Mouse (Mus musculus): ENCODE results near the gene Bcl9l. TPM values are rescaled to one million over a fixed set of nuclear protein-coding genes. Genes with fewer than 3 reads are reported as not detected.

The Bcl9l gene
- polyA plus RNA-seq, 1 experiment from 2014 or later, result 2.0 TPM

- DNase-seq, result peak; percentile 75
- Histone ChIP-seq H3K27ac (ENCODE audit: low read depth) (peak overlapping the region; percentile 29), H3K9me3 (ENCODE audit: low read length) (no peaks in the 10 kb centered on the region), H3K27me3 (ENCODE audit: insufficient read depth, low read length) (0 out of 2 replicates have a peak, but pooled peaks cover 3% of the 10 kb centered on the region), H3K36me3 (replicated peaks; ENCODE audit: insufficient read depth, low read length) (peaks cover 4% of the 10 kb centered on the region; the same call in 1 of the 2 replicates), H3K4me2 (ENCODE audit: low read depth, low read length) (peak overlapping the region; percentile 72), H3K4me3 (ENCODE audit: low read depth, low read length) (peak overlapping the region; percentile 30), H3K9ac (replicated peaks) (peak overlapping the region; percentile 51), H3K4me1 (ENCODE audit: insufficient read depth) (peaks cover 41% of the 10 kb centered on the region)
- whole genome bisulfite sequencing (ENCODE audit: insufficient replicate concordance), result 4% methylated on average over 51 of the region's 59 CpGs
- TF ChIP-seq CTCF (IDR thresholded peaks at IDR 0.05; ENCODE audit: low read depth) (peak; percentile 63), EP300 (IDR thresholded peaks at IDR 0.05; ENCODE audit: low read depth) (no peak)
- peak; percentile 71 for ATAC-seq
Observed at GRCm38 (mm10) chr9:44498421-44499355, 16.1 kb downstream of the Bcl9l start.

GRCm38 (mm10) chr9:44499356-44500162, 16.9 kb downstream of the Bcl9l start:
- Histone ChIP-seq H3K4me3 (ENCODE audit: low read depth, low read length) (no peak overlapping the region), H3K36me3 (replicated peaks; ENCODE audit: insufficient read depth, low read length) (peaks cover 4% of the 10 kb centered on the region; the same call in 1 of the 2 replicates), H3K4me1 (ENCODE audit: insufficient read depth) (peaks cover 32% of the 10 kb centered on the region), H3K27ac (ENCODE audit: low read depth) (0 out of 2 replicates have a peak overlapping the region, but pooled peaks have one; percentile 1), H3K4me2 (ENCODE audit: low read depth, low read length) (peak overlapping the region; percentile 72), H3K27me3 (ENCODE audit: insufficient read depth, low read length) (0 out of 2 replicates have a peak, but pooled peaks cover 3% of the 10 kb centered on the region), H3K9ac (replicated peaks) (0 out of 2 replicates have a peak overlapping the region, but pooled peaks have one; percentile 1), H3K9me3 (ENCODE audit: low read length) (no peaks in the 10 kb centered on the region)
- DNase-seq (no peak), ATAC-seq (no peak)
- 48% methylated on average over 19 of the region's 20 CpGs for WGBS (ENCODE audit: insufficient replicate concordance)
- TF ChIP-seq CTCF (IDR thresholded peaks at IDR 0.05; ENCODE audit: low read depth) (no peak), EP300 (IDR thresholded peaks at IDR 0.05; ENCODE audit: low read depth) (no peak)

GRCm38 (mm10) chr9:44500163-44500533, 17.5 kb downstream of the Bcl9l start:
- H3K9ac ChIP-seq (replicated peaks), result no peak overlapping the region
- DNase-seq (no peak), ATAC-seq (no peak)
- H3K4me1 ChIP-seq (ENCODE audit: insufficient read depth), result peaks cover 26% of the 10 kb centered on the region
- TF ChIP-seq CTCF (IDR thresholded peaks at IDR 0.05; ENCODE audit: low read depth) (no peak), EP300 (IDR thresholded peaks at IDR 0.05; ENCODE audit: low read depth) (no peak)
- H3K27me3 ChIP-seq (ENCODE audit: insufficient read depth, low read length), result 0 out of 2 replicates have a peak, but pooled peaks cover 3% of the 10 kb centered on the region
- WGBS (ENCODE audit: insufficient replicate concordance), result 60% methylated on average over 5 of the region's 5 CpGs
- no peaks in the 10 kb centered on the region for H3K9me3 ChIP-seq (ENCODE audit: low read length)
- H3K36me3 ChIP-seq (replicated peaks; ENCODE audit: insufficient read depth, low read length), result peaks cover 4% of the 10 kb centered on the region; the same call in 1 of the 2 replicates
- H3K4me2 ChIP-seq (ENCODE audit: low read depth, low read length), result no peak overlapping the region
- H3K27ac ChIP-seq (ENCODE audit: low read depth), result no peak overlapping the region
- no peak overlapping the region for H3K4me3 ChIP-seq (ENCODE audit: low read depth, low read length)

GRCm38 (mm10) chr9:44500638-44501175, 18.1 kb downstream of the Bcl9l start:
- ATAC-seq (no peak), DNase-seq (no peak)
- Histone ChIP-seq H3K4me1 (ENCODE audit: insufficient read depth) (peaks cover 22% of the 10 kb centered on the region), H3K27me3 (ENCODE audit: insufficient read depth, low read length) (0 out of 2 replicates have a peak, but pooled peaks cover 3% of the 10 kb centered on the region), H3K27ac (ENCODE audit: low read depth) (no peak overlapping the region), H3K4me3 (ENCODE audit: low read depth, low read length) (no peak overlapping the region), H3K36me3 (replicated peaks; ENCODE audit: insufficient read depth, low read length) (peaks cover 4% of the 10 kb centered on the region; the same call in 1 of the 2 replicates), H3K4me2 (ENCODE audit: low read depth, low read length) (no peak overlapping the region), H3K9ac (replicated peaks) (no peak overlapping the region), H3K9me3 (ENCODE audit: low read length) (no peaks in the 10 kb centered on the region)
- WGBS (ENCODE audit: insufficient replicate concordance), result 65% methylated on average over 8 of the region's 8 CpGs
- TF ChIP-seq CTCF (IDR thresholded peaks at IDR 0.05; ENCODE audit: low read depth) (no peak), EP300 (IDR thresholded peaks at IDR 0.05; ENCODE audit: low read depth) (no peak)

GRCm38 (mm10) chr9:44501206-44501879, 18.7 kb downstream of the Bcl9l start:
- DNase-seq (no peak), ATAC-seq (no peak)
- Histone ChIP-seq H3K4me1 (ENCODE audit: insufficient read depth) (peaks cover 22% of the 10 kb centered on the region), H3K9ac (replicated peaks) (no peak overlapping the region), H3K9me3 (ENCODE audit: low read length) (no peaks in the 10 kb centered on the region), H3K4me3 (ENCODE audit: low read depth, low read length) (no peak overlapping the region), H3K36me3 (replicated peaks; ENCODE audit: insufficient read depth, low read length) (peaks cover 10% of the 10 kb centered on the region), H3K27ac (ENCODE audit: low read depth) (no peak overlapping the region), H3K27me3 (ENCODE audit: insufficient read depth, low read length) (0 out of 2 replicates have a peak, but pooled peaks cover 3% of the 10 kb centered on the region), H3K4me2 (ENCODE audit: low read depth, low read length) (no peak overlapping the region)
- TF ChIP-seq EP300 (IDR thresholded peaks at IDR 0.05; ENCODE audit: low read depth) (no peak), CTCF (IDR thresholded peaks at IDR 0.05; ENCODE audit: low read depth) (no peak)
- WGBS (ENCODE audit: insufficient replicate concordance), result 72% methylated on average over 10 of the region's 10 CpGs
